26 mouse cellular contexts compared by ENCODE assay signal in the genomic region with DNA sequence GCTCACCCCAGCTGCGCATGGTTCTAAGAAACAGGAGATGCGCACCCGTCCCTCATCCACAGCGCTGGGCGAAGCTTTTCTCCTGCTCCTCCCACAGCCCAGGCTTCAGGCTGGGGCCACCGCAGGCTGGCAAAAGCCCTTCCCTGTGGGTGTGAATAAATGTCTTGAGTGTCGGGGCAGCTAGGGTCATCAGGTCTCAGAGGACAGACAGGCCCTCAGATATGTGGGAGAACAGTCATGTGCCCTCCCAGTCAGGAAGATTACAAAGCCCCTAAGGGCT. TPM values are rescaled to one million over a fixed set of nuclear protein-coding genes. Genes with fewer than 3 reads are reported as not detected.
DNase-seq lines count a peak whose midpoint lies in the region; ATAC-seq and TF ChIP-seq lines count a peak whose summit lies in the region.
"Had no signal": no experiment of that assay in that cellular context is flagged by ENCODE, and none has a peak within 500 bp of the region (broad histone marks: within the 10 kb centered on the region; RNA-seq: fewer than 3 reads in every experiment).

No protein-coding gene starts in this region.

- H3K4me3 ChIP-seq in heart, embryonic 12.5 days: no peak overlapping the region
- no peak overlapping the region for H3K4me3 ChIP-seq in thymus, adult 2 months (ENCODE audit: control insufficient read depth, insufficient read depth, low read length)
- H3K4me3 ChIP-seq in limb, embryonic 13.5 days: no peak overlapping the region
- H3K4me3 ChIP-seq: erythroblast, embryonic 14.5 days; forebrain, embryonic 15.5 days; layer of hippocampus, adult 2 months; liver, embryonic 12.5 days; midbrain, embryonic 13.5 days; neural tube, embryonic 13.5 days had no signal

- TF ChIP-seq POLR2A in thymus, adult 2 months (IDR thresholded peaks at IDR 0.05; ENCODE audit: control insufficient read depth, extremely low read depth, insufficient read depth, low read length, poor library complexity): no peak

- no peak for TF ChIP-seq CTCF in thymus, adult 2 months (IDR thresholded peaks at IDR 0.05; ENCODE audit: borderline replicate concordance, control insufficient read depth, extremely low read depth, insufficient read depth, low read length, poor library complexity)

- H3K4me1 ChIP-seq in heart, embryonic 12.5 days (replicated peaks): peaks cover 17% of the 10 kb centered on the region
- H3K4me1 ChIP-seq in thymus, adult 2 months (replicated peaks; ENCODE audit: control insufficient read depth, insufficient read depth, low read length): peaks cover 90% of the 10 kb centered on the region
- peaks cover 25% of the 10 kb centered on the region for H3K4me1 ChIP-seq in limb, embryonic 13.5 days
- H3K4me1 ChIP-seq: forebrain, embryonic 15.5 days had no signal

- peak overlapping the region; percentile 12; the same call in 1 of the 2 replicates for H3K4me2 ChIP-seq in heart, embryonic 12.5 days
- H3K4me2 ChIP-seq in limb, embryonic 13.5 days (replicated peaks): no peak overlapping the region
- H3K4me2 ChIP-seq: forebrain, embryonic 15.5 days; liver, embryonic 12.5 days; midbrain, embryonic 13.5 days; neural tube, embryonic 13.5 days had no signal

- H3K27me3 ChIP-seq in heart, embryonic 12.5 days (replicated peaks): peaks cover 47% of the 10 kb centered on the region
- no peaks in the 10 kb centered on the region for H3K27me3 ChIP-seq in thymus, adult 2 months (ENCODE audit: control insufficient read depth, insufficient read depth, low read length)
- peaks cover 6% of the 10 kb centered on the region; the same call in 1 of the 2 replicates for H3K27me3 ChIP-seq in limb, embryonic 13.5 days
- H3K27me3 ChIP-seq: forebrain, embryonic 15.5 days; midbrain, embryonic 13.5 days; neural tube, embryonic 13.5 days had no signal

- H3K9me3 ChIP-seq in heart, embryonic 12.5 days (replicated peaks): no peaks in the 10 kb centered on the region
- no peaks in the 10 kb centered on the region for H3K9me3 ChIP-seq in limb, embryonic 13.5 days
- H3K9me3 ChIP-seq: forebrain, embryonic 15.5 days; liver, embryonic 12.5 days; midbrain, embryonic 13.5 days; neural tube, embryonic 13.5 days had no signal

- WGBS in heart, embryonic 12.5 days: 52% methylated on average over 7 of the region's 7 CpGs
- WGBS in thymus, adult 2 months: 0% methylated on average over 7 of the region's 7 CpGs
- WGBS in limb, embryonic 13.5 days: 57% methylated on average over 7 of the region's 7 CpGs

- no peaks in the 10 kb centered on the region for H3K36me3 ChIP-seq in heart, embryonic 12.5 days
- H3K36me3 ChIP-seq in thymus, adult 2 months (ENCODE audit: control insufficient read depth, insufficient read depth, low read length): no peaks in the 10 kb centered on the region
- no peaks in the 10 kb centered on the region for H3K36me3 ChIP-seq in limb, embryonic 13.5 days
- H3K36me3 ChIP-seq: forebrain, embryonic 15.5 days; liver, embryonic 12.5 days; midbrain, embryonic 13.5 days; neural tube, embryonic 13.5 days had no signal

- intact Hi-C loops in heart, postnatal 36 days (cut with DNase I): no loop called here

- no peak for DNase-seq in heart, postnatal 36 days
- no peak for DNase-seq in thymus, adult 2 months
- no peak for DNase-seq in thymus, postnatal 14 days
- no peak for DNase-seq in gastrocnemius, adult 18-20 months (ENCODE audit: low spot score)
- DNase-seq in adipocyte (ENCODE audit: low spot score): no peak
- DNase-seq: adrenal gland, adult 8-10 months; cerebellum, adult 11-12 months; cerebellum, postnatal 10 days; gastrocnemius, postnatal 25 days; kidney, postnatal 25 days; lung, adult 18-20 months; lung, postnatal 10 days; right cerebral cortex, adult 18-20 months; right cerebral cortex, postnatal 4 days had no signal

- no peak overlapping the region for H3K9ac ChIP-seq in heart, embryonic 12.5 days
- 0 out of 2 replicates have a peak overlapping the region, but pooled peaks have one; percentile 31 for H3K9ac ChIP-seq in limb, embryonic 13.5 days
- H3K9ac ChIP-seq: forebrain, embryonic 15.5 days; liver, embryonic 12.5 days; midbrain, embryonic 13.5 days; neural tube, embryonic 13.5 days had no signal

- H3K27ac ChIP-seq in heart, embryonic 12.5 days (ENCODE audit: poor library complexity, severe bottlenecking): no peak overlapping the region
- H3K27ac ChIP-seq in thymus, adult 2 months (ENCODE audit: control insufficient read depth, insufficient read depth, low read length): peak overlapping the region; percentile 43; the same call in 1 of the 2 replicates
- no peak overlapping the region for H3K27ac ChIP-seq in limb, embryonic 13.5 days
- H3K27ac ChIP-seq: forebrain, embryonic 15.5 days; layer of hippocampus, adult 2 months; liver, embryonic 12.5 days; midbrain, embryonic 13.5 days; neural tube, embryonic 13.5 days had no signal

- ATAC-seq in heart, embryonic 12.5 days (ENCODE audit: insufficient number of reproducible peaks, low FRiP score): no peak
- no peak for ATAC-seq in limb, embryonic 13.5 days (ENCODE audit: low FRiP score, low read depth)
- ATAC-seq: forebrain, embryonic 15.5 days; intestine, postnatal 0 days; liver, embryonic 12.5 days; midbrain, embryonic 13.5 days had no signal

RNA-seq across cellular contexts. Expression of a gene that starts 39.9 kb away (rescaled TPM):
- polyA plus RNA-seq in heart, embryonic 12.5 days (2016; fragmentation: Nextera tagmentation; extraction: Ambion mirVana): 0.04 and 0.06 TPM in 2 replicates
- under 1 TPM; 0.43 to 0.50 TPM for total RNA-seq in heart, postnatal 36 days (2021)
- 24.6 and 34.2 TPM in 2 replicates for polyA plus RNA-seq in thymus, adult 2 months (2012; rRNA removed)
- polyA plus RNA-seq in limb, embryonic 13.5 days (2015; fragmentation: Nextera tagmentation; extraction: Ambion mirVana): 3.7 and 4.6 TPM in 2 replicates
- under 1 TPM; 0.05 to 0.07 TPM for total RNA-seq in gastrocnemius, adult 18-20 months (2021)
- total RNA-seq: layer of hippocampus, adult 2 months; layer of hippocampus, postnatal 25 days had no signal
- polyA plus RNA-seq: cortical plate, adult 2 months; forebrain, embryonic 15.5 days; kidney, embryonic 14.5 days; midbrain, embryonic 13.5 days had no signal
